Mouse (Mus musculus) heart, embryonic 14.5 days (tissue): ENCODE data around the gene Camta1. TPM values are rescaled to one million over a fixed set of nuclear protein-coding genes. Genes with fewer than 3 reads are reported as not detected.

Experiments used
- ATAC-seq: fragments of 200-750 bp; cut with Nextera tagmentation; 2 replicates; pipeline ENCODE4 v1.8.0; 2017; ENCODE audit warnings: low read depth, moderate TSS enrichment; ENCODE audit not compliant: insufficient number of reproducible peaks, insufficient read depth, low FRiP score
- H3K27ac ChIP-seq, 2 experiments: fragments of 200-500 bp in 1 of 2; fragments of 300-500 bp in 1 of 2; sonication (generic) in 1 of 2; replicated peaks in 1 of 2; 2 replicates each; pipeline ENCODE4 v1.5.1; 2012 to 2014; ENCODE audit warnings: low read depth in 2 of 2, low read length in 2 of 2, control low read depth in 1 of 2, mild to moderate bottlenecking in 1 of 2, mixed read lengths in 1 of 2; ENCODE audit not compliant: control insufficient read depth in 1 of 2, insufficient read depth in 1 of 2
- H3K27me3 ChIP-seq: fragments of 300-500 bp; sonication (generic); 2 replicates; pipeline ENCODE4 v1.6.1; 2014; ENCODE audit warnings: mild to moderate bottlenecking, low read length, control low read depth; ENCODE audit not compliant: control insufficient read depth, insufficient read depth
- H3K36me3 ChIP-seq: fragments of 300-500 bp; sonication (generic); 2 replicates; pipeline ENCODE4 v1.6.1; 2014; ENCODE audit warnings: mild to moderate bottlenecking, control low read depth, low read length, mixed read lengths; ENCODE audit not compliant: control insufficient read depth, insufficient read depth
- H3K4me1 ChIP-seq, 2 experiments: fragments of 200-500 bp in 1 of 2; fragments of 300-500 bp in 1 of 2; sonication (generic) in 1 of 2; 2 replicates each; pipeline ENCODE4 v1.6.1; 2012 to 2014; ENCODE audit warnings: low read length in 2 of 2, control low read depth in 1 of 2, mixed read lengths in 1 of 2; ENCODE audit not compliant: control insufficient read depth in 2 of 2, insufficient read depth in 2 of 2
- H3K4me2 ChIP-seq: fragments of 300-500 bp; sonication (generic); 2 replicates; pipeline ENCODE4 v1.6.1; 2014; ENCODE audit warnings: mild to moderate bottlenecking, low read length
- H3K4me3 ChIP-seq, 2 experiments: fragments of 200-500 bp in 1 of 2; fragments of 300-500 bp in 1 of 2; sonication (generic) in 1 of 2; 2 replicates each; pipeline ENCODE4 v1.5.1; 2012 to 2014; ENCODE audit warnings: low read length in 2 of 2, mild to moderate bottlenecking in 2 of 2, control low read depth in 1 of 2, low read depth in 1 of 2, moderate library complexity in 1 of 2; ENCODE audit not compliant: control insufficient read depth in 1 of 2, insufficient read depth in 1 of 2
- H3K9ac ChIP-seq: fragments of 300-500 bp; sonication (generic); 2 replicates; pipeline ENCODE4 v1.6.1; 2014; ENCODE audit warnings: mild to moderate bottlenecking, low read length
- H3K9me3 ChIP-seq: fragments of 300-500 bp; sonication (generic); 2 replicates; pipeline ENCODE4 v1.6.1; 2016; ENCODE audit warnings: low read length, control low read depth; ENCODE audit not compliant: control insufficient read depth
- WGBS: fragments of 180-500 bp; shearing (Covaris S2); extraction: QIAGEN DNeasy Blood & Tissue Kit; methylation state at CpG from one replicate; pipeline ENCODE4 v1.1.7; 2014; 5-methylcytosine and 5-hydroxymethylcytosine counted together
- polyA plus RNA-seq: library from polyadenylated mRNA; unstranded; fragments of >200 nt; fragmentation: Nextera tagmentation; extraction: Ambion mirVana; gene quantifications from 2 replicates; pipeline ENCODE4 v1.2.1, GENCODE M21; 2014

The Camta1 gene
- polyA plus RNA-seq, 1 experiment from 2014 or later: 150 TPM

- no peak overlapping the region for H3K4me3 ChIP-seq
- no peak overlapping the region for H3K9ac ChIP-seq
- H3K9me3 ChIP-seq: no peaks in the 10 kb centered on the region
- no peaks in the 10 kb centered on the region for H3K4me1 ChIP-seq
- no peaks in the 10 kb centered on the region for H3K27me3 ChIP-seq
- no peak overlapping the region for H3K4me2 ChIP-seq
- 63% methylated on average over 16 of the region's 16 CpGs for WGBS
- no peak overlapping the region for H3K27ac ChIP-seq
- H3K36me3 ChIP-seq: no peaks in the 10 kb centered on the region
- no peak for ATAC-seq
Measured at GRCm38 (mm10) chr4:151655637-151656385, 205.9 kb downstream of the Camta1 start.

- Histone ChIP-seq H3K4me3 (no peak overlapping the region), H3K9ac (no peak overlapping the region), H3K27me3 (no peaks in the 10 kb centered on the region), H3K27ac (no peak overlapping the region), H3K36me3 (no peaks in the 10 kb centered on the region), H3K4me1 (no peaks in the 10 kb centered on the region), H3K4me2 (no peak overlapping the region), H3K9me3 (no peaks in the 10 kb centered on the region)
- WGBS: 62% methylated on average over 4 of the region's 4 CpGs
- no peak for ATAC-seq
Measured at GRCm38 (mm10) chr4:151655227-151655626, 206.4 kb downstream of the Camta1 start.

DNA sequence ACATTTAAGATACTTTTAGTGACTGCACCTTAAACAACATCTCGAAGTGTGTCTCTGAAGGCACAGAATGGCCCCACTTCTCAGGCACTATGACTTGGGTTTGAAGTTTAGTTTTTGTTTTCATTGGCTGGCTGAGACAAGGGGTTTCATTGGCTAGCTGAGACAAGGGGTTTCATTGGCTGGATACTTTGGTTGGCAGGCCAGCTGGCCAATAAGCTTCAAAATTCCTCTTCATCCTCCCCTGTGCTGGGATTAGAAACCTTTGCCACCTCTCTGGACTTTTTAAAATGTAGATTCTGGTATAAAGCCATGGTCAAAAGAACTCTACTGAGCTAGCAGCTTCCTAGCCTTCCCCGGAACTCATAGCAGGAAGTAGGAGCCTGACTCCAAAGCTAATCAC, 219.3 kb downstream of the Camta1 start:
- H3K27me3 ChIP-seq: peaks cover 5% of the 10 kb centered on the region; the same call in 1 of the 2 replicates
- H3K36me3 ChIP-seq: no peaks in the 10 kb centered on the region
- peaks cover 5% of the 10 kb centered on the region in 2 experiments for H3K4me1 ChIP-seq
- no peak for ATAC-seq
- 88% methylated on average over 2 of the region's 2 CpGs for WGBS
- H3K27ac ChIP-seq: no peak overlapping the region
- no peak overlapping the region for H3K9ac ChIP-seq
- H3K9me3 ChIP-seq: no peaks in the 10 kb centered on the region
- no peak overlapping the region for H3K4me3 ChIP-seq
- no peak overlapping the region for H3K4me2 ChIP-seq

- Histone ChIP-seq H3K4me1 (peaks cover 8% of the 10 kb centered on the region in 2 experiments), H3K9ac (no peak overlapping the region), H3K4me3 (no peak overlapping the region), H3K27ac (no peak overlapping the region), H3K4me2 (no peak overlapping the region), H3K27me3 (peaks cover 5% of the 10 kb centered on the region; the same call in 1 of the 2 replicates), H3K9me3 (no peaks in the 10 kb centered on the region), H3K36me3 (no peaks in the 10 kb centered on the region)
- ATAC-seq: no peak
- 67% methylated on average over 8 of the region's 8 CpGs for WGBS
Measured at GRCm38 (mm10) chr4:151640971-151641370, 220.7 kb downstream of the Camta1 start.

- ATAC-seq: no peak
- WGBS: 22% methylated on average over 9 of the region's 9 CpGs
- no peak overlapping the region for H3K9ac ChIP-seq
- peaks cover 5% of the 10 kb centered on the region; the same call in 1 of the 2 replicates for H3K27me3 ChIP-seq
- no peak overlapping the region for H3K4me3 ChIP-seq
- no peak overlapping the region for H3K27ac ChIP-seq
- peaks cover 14 to 21% of the 10 kb centered on the region in 2 experiments for H3K4me1 ChIP-seq
- H3K36me3 ChIP-seq: no peaks in the 10 kb centered on the region
- H3K4me2 ChIP-seq: no peak overlapping the region
- no peaks in the 10 kb centered on the region for H3K9me3 ChIP-seq
Measured at GRCm38 (mm10) chr4:151638941-151639340, 222.7 kb downstream of the Camta1 start.

DNA sequence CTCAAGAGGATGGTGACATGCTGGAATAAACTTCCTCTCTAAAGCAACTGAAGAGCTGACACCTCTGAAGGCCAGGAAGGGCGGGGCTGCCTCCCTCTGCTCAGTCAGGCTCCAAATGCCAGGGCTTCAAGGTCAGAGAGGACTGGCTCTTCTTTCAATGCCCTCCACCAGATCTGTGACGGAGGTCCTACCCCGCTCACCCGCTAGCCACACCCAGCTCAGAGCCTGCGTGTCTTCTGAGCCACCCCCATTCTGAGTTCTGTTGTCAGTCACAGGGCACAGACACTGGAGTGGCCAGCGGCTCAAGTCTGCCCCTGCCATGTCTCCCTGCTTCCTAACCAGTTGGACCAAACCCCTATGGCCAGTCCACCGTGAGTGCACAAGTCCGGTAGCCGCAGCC, 224.3 kb downstream of the Camta1 start:
- WGBS: 49% methylated on average over 9 of the region's 9 CpGs
- no peak for ATAC-seq
- Histone ChIP-seq H3K4me3 (no peak overlapping the region), H3K9ac (no peak overlapping the region), H3K27me3 (peaks cover 5% of the 10 kb centered on the region; the same call in 1 of the 2 replicates), H3K36me3 (no peaks in the 10 kb centered on the region), H3K9me3 (no peaks in the 10 kb centered on the region), H3K27ac (no peak overlapping the region), H3K4me1 (peaks cover 14 to 21% of the 10 kb centered on the region in 2 experiments), H3K4me2 (no peak overlapping the region)

DNA sequence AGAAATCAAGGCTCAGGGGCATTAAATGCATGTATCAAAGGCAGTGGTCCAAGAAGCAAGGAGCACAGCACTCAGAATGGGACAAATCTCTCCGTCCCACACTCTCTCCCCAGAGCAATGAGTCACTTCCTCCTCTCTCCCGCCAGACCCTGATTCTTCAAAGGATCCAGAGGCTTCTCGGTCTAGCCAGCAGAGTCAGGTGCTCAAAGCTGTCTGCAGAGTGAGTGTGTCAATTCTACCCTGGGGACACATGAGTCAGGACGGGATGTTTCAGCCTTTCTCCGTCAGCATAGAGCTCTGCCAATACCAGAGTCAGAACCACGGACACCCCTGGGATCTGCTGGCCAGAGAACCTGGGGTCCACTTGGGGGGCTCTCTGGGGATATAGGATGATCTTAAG, 226.9 kb downstream of the Camta1 start:
- H3K27me3 ChIP-seq: peaks cover 5% of the 10 kb centered on the region; the same call in 1 of the 2 replicates
- H3K4me2 ChIP-seq: no peak overlapping the region
- H3K9me3 ChIP-seq: no peaks in the 10 kb centered on the region
- no peak overlapping the region for H3K4me3 ChIP-seq
- H3K36me3 ChIP-seq: no peaks in the 10 kb centered on the region
- H3K4me1 ChIP-seq: peaks cover 14 to 21% of the 10 kb centered on the region in 2 experiments
- H3K27ac ChIP-seq: no peak overlapping the region
- ATAC-seq: no peak
- 22% methylated on average over 6 of the region's 6 CpGs for WGBS
- H3K9ac ChIP-seq: no peak overlapping the region

DNA sequence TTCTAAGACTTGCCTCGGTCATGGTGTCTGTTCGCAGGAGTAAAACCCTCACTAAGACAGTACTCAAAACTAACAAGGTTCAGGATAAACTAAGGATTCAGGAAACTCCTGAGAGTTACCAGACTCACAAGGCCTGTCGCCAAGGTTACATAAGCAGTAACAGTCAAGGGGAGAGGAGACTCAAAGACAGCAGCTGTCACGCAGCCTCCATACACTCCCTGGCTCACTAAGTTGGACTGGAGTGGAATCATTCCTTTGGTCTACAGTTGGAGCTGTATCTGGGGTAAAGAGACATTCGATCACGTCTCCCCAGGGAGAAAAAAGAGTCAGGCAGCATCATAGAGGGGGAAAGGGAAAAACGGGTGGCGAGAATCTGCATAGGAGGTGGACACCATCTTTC, 227.9 kb downstream of the Camta1 start:
- no peak overlapping the region for H3K27ac ChIP-seq

More for the DNA sequence above, 227.9 kb downstream of the Camta1 start:
- Histone ChIP-seq H3K9me3 (no peaks in the 10 kb centered on the region), H3K4me1 (peaks cover 14 to 21% of the 10 kb centered on the region in 2 experiments), H3K4me3 (no peak overlapping the region), H3K27me3 (no peaks in the 10 kb centered on the region), H3K4me2 (no peak overlapping the region), H3K9ac (no peak overlapping the region), H3K36me3 (no peaks in the 10 kb centered on the region)
- no peak for ATAC-seq
- 84% methylated on average over 8 of the region's 8 CpGs for WGBS
